Mouse (Mus musculus) activated CD4-positive, CD25-positive, alpha-beta regulatory T cell (primary cell): Measurements from ENCODE around the gene Il5ra. TPM values are rescaled to one million over a fixed set of nuclear protein-coding genes. Genes with fewer than 3 reads are reported as not detected.

Experiments
- polyA plus RNA-seq, 2 experiments: library from polyadenylated mRNA; unstranded; fragments of 100-300 nt; shearing (Covaris generic); gene quantifications; one replicate each; pipeline ENCODE4 v1.2.1; 2017

Il5ra gene
- polyA plus RNA-seq, result under 1 TPM; 0.10 to 0.23 TPM

DNA sequence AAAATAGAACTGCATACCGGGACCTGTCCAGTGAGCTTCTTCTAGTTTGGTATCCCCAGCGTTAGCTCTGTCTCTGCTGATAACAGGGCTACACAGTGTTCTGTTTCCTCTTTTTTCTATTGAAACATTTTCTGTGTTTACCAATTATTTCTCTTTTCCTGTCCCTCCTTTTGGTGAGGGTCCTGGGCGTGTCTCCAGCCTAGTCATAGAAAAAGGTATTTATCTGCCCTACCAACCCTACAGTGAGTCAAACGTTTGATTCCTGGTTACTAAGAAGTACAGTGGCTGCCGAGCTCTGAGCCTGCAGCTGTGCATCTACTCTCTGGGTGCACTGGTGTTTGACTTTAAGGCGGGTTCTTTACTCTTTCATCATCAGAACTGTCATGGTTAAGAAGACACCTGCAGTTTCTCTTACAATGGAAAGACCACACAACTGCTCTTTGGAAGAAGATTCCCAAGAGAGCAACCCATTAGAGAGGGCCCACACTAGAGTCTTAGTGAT, at the start of gene Il5ra:
Gene Il5ra, minus strand, starts transcription at position 151 of the 502 bp plus-strand sequence.

DNA sequence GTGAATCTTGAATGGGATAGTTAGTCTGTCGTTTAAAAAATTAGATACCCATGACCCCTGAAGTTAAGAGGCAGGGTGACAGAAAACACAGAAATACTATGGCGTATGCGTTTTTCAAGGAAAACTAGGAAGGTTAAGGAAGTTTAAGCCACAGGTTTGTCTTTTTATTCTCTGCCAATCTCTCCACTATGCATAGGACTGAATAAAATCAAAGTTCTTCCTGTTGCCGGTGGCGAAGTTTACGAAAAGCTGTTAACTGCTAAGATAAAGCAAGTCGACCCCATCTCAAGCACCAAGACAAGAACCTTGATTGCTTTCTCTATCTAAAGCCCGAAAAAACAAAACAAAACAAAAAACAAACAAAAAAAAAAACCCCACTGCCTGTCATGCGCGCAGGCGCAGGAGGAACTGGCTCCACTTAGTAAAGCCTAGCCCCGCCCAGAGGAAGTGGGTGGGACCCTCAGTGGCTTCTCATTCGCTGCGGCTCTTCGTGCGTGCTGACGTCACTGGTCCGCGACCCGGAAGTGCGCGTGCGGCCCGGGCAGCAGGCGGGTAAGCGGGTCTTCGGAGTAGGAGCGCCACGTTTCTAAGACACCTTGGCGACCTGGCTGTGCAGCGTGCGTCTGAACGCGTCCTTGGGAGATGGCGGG, 19.9 kb upstream of the Il5ra start, which contains the start of gene Trnt1:
Gene Trnt1, plus strand, starts transcription at position 481 of the 650 bp plus-strand sequence.

Other genes starting within 250 kb of the Il5ra start
- gene Trnt1, start 20.1 kb upstream of the Il5ra start, polyA plus RNA-seq, result 10 to 100 TPM; 65.3 to 77.8 TPM
- 100 to 1,000 TPM; 120 to 127 TPM for gene Crbn, start 51.0 kb upstream of the Il5ra start, polyA plus RNA-seq